Mouse (Mus musculus) heart, adult 2 months (tissue): Measurements from ENCODE around the gene Foxj2.

Source experiments
- CTCF ChIP-seq: fragments of 200-600 bp; IDR thresholded peaks from 2 replicates; pipeline ENCODE4 v1.8.1; 2022; ENCODE audit warnings: antibody characterized with exemption, mild to moderate bottlenecking, moderate library complexity
- EP300 ChIP-seq: fragments of 200-500 bp; IDR thresholded peaks from 2 replicates; pipeline ENCODE4 v1.6.1; 2011; ENCODE audit warnings: low read depth, low read length, control low read depth; ENCODE audit not compliant: insufficient read depth

- no peak for TF ChIP-seq CTCF
- no peak for TF ChIP-seq EP300
These were observed 17.8 kb upstream of the Foxj2 start for GRCm38 (mm10) chr6:122801801-122802514.
